Mouse (Mus musculus) lung, postnatal 0 days (tissue): Measurements from ENCODE around the gene Fam207a. TPM values are rescaled to one million over a fixed set of nuclear protein-coding genes. Genes with fewer than 3 reads are reported as not detected.

Experiments used
- ATAC-seq: fragments of 200-750 bp; cut with Nextera tagmentation; 2 replicates; pipeline ENCODE4 v1.8.0; 2017; ENCODE audit warnings: moderate library complexity
- DNase-seq: peaks from one replicate; pipeline ENCODE4 v3.0.0-alpha.2; 2016; ENCODE audit warnings: low spot score
- H3K27ac ChIP-seq: fragments of 300-500 bp; sonication (generic); 2 replicates; pipeline ENCODE4 v1.5.1; 2014; ENCODE audit warnings: antibody characterized with exemption, mild to moderate bottlenecking, low read length, mixed read lengths
- H3K27me3 ChIP-seq: fragments of 300-500 bp; sonication (generic); replicated peaks from 2 replicates; pipeline ENCODE4 v1.6.1; 2014; ENCODE audit warnings: low read length, mixed read lengths; ENCODE audit not compliant: insufficient read depth
- H3K36me3 ChIP-seq: fragments of 300-500 bp; sonication (generic); 2 replicates; pipeline ENCODE4 v1.6.1; 2014; ENCODE audit warnings: low read length, mixed read lengths; ENCODE audit not compliant: insufficient read depth
- H3K4me1 ChIP-seq: fragments of 300-500 bp; sonication (generic); 2 replicates; pipeline ENCODE4 v1.6.1; 2014; ENCODE audit warnings: antibody characterized with exemption, low read depth, low read length, mixed read lengths; ENCODE audit not compliant: insufficient read depth
- H3K4me2 ChIP-seq: fragments of 300-500 bp; sonication (generic); replicated peaks from 2 replicates; pipeline ENCODE4 v1.6.1; 2014; ENCODE audit warnings: low read depth, mild to moderate bottlenecking, low read length, moderate library complexity, mixed read lengths
- H3K4me3 ChIP-seq: fragments of 300-500 bp; sonication (generic); 2 replicates; pipeline ENCODE4 v1.5.1; 2014; ENCODE audit warnings: low read depth, low read length
- H3K9ac ChIP-seq: fragments of 300-500 bp; sonication (generic); replicated peaks from 2 replicates; pipeline ENCODE4 v1.6.1; 2014; ENCODE audit warnings: low read depth, mild to moderate bottlenecking
- H3K9me3 ChIP-seq: fragments of 300-500 bp; sonication (generic); 2 replicates; pipeline ENCODE4 v1.6.1; 2016; ENCODE audit warnings: low read length, mixed read lengths
- CTCF ChIP-seq: IDR thresholded peaks from 2 replicates; pipeline ENCODE4 v1.5.1; 2016; ENCODE audit warnings: antibody characterized with exemption, mild to moderate bottlenecking
- EP300 ChIP-seq: IDR thresholded peaks from 2 replicates; pipeline ENCODE4 v1.6.1; 2016; ENCODE audit warnings: antibody characterized with exemption, mild to moderate bottlenecking, control low read depth
- WGBS: fragments of 180-500 bp; shearing (Covaris S2); extraction: QIAGEN DNeasy Blood & Tissue Kit; methylation state at CpG from one replicate; pipeline ENCODE4 v1.1.7; 2014; 5-methylcytosine and 5-hydroxymethylcytosine counted together
- polyA plus RNA-seq: library from polyadenylated mRNA; unstranded; fragments of >200 nt; fragmentation: Nextera tagmentation; extraction: Ambion mirVana; gene quantifications from 2 replicates; pipeline ENCODE4 v1.2.1, GENCODE M21; 2015

Fam207a gene
- polyA plus RNA-seq, 1 experiment from 2014 or later = 27.2 TPM

GRCm38 (mm10) chr10:77543226-77543625, 27.6 kb upstream of the Fam207a start:
- H3K9me3 ChIP-seq = no peaks in the 10 kb centered on the region
- no peaks in the 10 kb centered on the region for H3K4me1 ChIP-seq
- ATAC-seq = no peak
- H3K4me2 ChIP-seq = no peak overlapping the region
- WGBS = 43% methylated on average over 7 of the region's 7 CpGs
- H3K4me3 ChIP-seq = no peak overlapping the region
- H3K27me3 ChIP-seq = no peaks in the 10 kb centered on the region
- no peak for DNase-seq
- no peak overlapping the region for H3K27ac ChIP-seq
- TF ChIP-seq CTCF = peak; percentile 66
- TF ChIP-seq EP300 = no peak
- no peak overlapping the region for H3K9ac ChIP-seq
- H3K36me3 ChIP-seq = no peaks in the 10 kb centered on the region

- H3K36me3 ChIP-seq = no peaks in the 10 kb centered on the region
- ATAC-seq (no peak), DNase-seq (no peak)
- 63% methylated on average over 10 of the region's 10 CpGs for WGBS
- H3K4me3 ChIP-seq = no peak overlapping the region
- no peaks in the 10 kb centered on the region for H3K4me1 ChIP-seq
- H3K27ac ChIP-seq = no peak overlapping the region
- H3K9ac ChIP-seq = no peak overlapping the region
- no peaks in the 10 kb centered on the region for H3K27me3 ChIP-seq
- TF ChIP-seq EP300 (no peak), CTCF (no peak)
- H3K4me2 ChIP-seq = no peak overlapping the region
- no peaks in the 10 kb centered on the region for H3K9me3 ChIP-seq
Measured at GRCm38 (mm10) chr10:77541864-77542666, 26.5 kb upstream of the Fam207a start.

GRCm38 (mm10) chr10:77540576-77541102, 25.1 kb upstream of the Fam207a start:
- Histone ChIP-seq H3K4me3 (no peak overlapping the region), H3K4me2 (no peak overlapping the region), H3K9ac (no peak overlapping the region), H3K9me3 (no peaks in the 10 kb centered on the region), H3K27ac (no peak overlapping the region), H3K4me1 (no peaks in the 10 kb centered on the region), H3K27me3 (no peaks in the 10 kb centered on the region), H3K36me3 (no peaks in the 10 kb centered on the region)
- no peak for DNase-seq
- no peak for TF ChIP-seq CTCF
- ATAC-seq = no peak
- 75% methylated on average over 4 of the region's 4 CpGs for whole genome bisulfite sequencing

GRCm38 (mm10) chr10:77539320-77539945, 23.8 kb upstream of the Fam207a start:
- H3K9ac ChIP-seq = no peak overlapping the region
- H3K27ac ChIP-seq = no peak overlapping the region
- H3K4me3 ChIP-seq = no peak overlapping the region
- 75% methylated on average over 7 of the region's 7 CpGs for WGBS
- H3K36me3 ChIP-seq = no peaks in the 10 kb centered on the region
- H3K4me2 ChIP-seq = no peak overlapping the region
- no peaks in the 10 kb centered on the region for H3K27me3 ChIP-seq
- DNase-seq = no peak
- no peak for TF ChIP-seq EP300
- no peak for TF ChIP-seq CTCF
- ATAC-seq = no peak
- no peaks in the 10 kb centered on the region for H3K9me3 ChIP-seq
- no peaks in the 10 kb centered on the region for H3K4me1 ChIP-seq

- Histone ChIP-seq H3K36me3 (no peaks in the 10 kb centered on the region), H3K4me1 (no peaks in the 10 kb centered on the region), H3K27me3 (no peaks in the 10 kb centered on the region), H3K27ac (no peak overlapping the region), H3K4me3 (no peak overlapping the region), H3K9ac (no peak overlapping the region), H3K9me3 (no peaks in the 10 kb centered on the region), H3K4me2 (no peak overlapping the region)
- DNase-seq (no peak), ATAC-seq (no peak)
- TF ChIP-seq EP300 (no peak), CTCF (no peak)
- 66% methylated on average over 11 of the region's 11 CpGs for WGBS
Measured at GRCm38 (mm10) chr10:77537215-77538209, 21.9 kb upstream of the Fam207a start.

- DNase-seq (peak; percentile 45), ATAC-seq (peak; percentile 55)
- no peak overlapping the region for H3K9ac ChIP-seq
- H3K4me2 ChIP-seq = no peak overlapping the region
- H3K36me3 ChIP-seq = no peaks in the 10 kb centered on the region
- no peak overlapping the region for H3K27ac ChIP-seq
- TF ChIP-seq EP300 (no peak), CTCF (no peak)
- no peak overlapping the region for H3K4me3 ChIP-seq
- H3K9me3 ChIP-seq = no peaks in the 10 kb centered on the region
- 68% methylated on average over 8 of the region's 8 CpGs for WGBS
- no peaks in the 10 kb centered on the region for H3K27me3 ChIP-seq
- H3K4me1 ChIP-seq = no peaks in the 10 kb centered on the region
Measured at GRCm38 (mm10) chr10:77536727-77537126, 21.1 kb upstream of the Fam207a start.
